Mouse (Mus musculus): ENCODE measurements around the gene Ptov1. TPM values are rescaled to one million over a fixed set of nuclear protein-coding genes. Genes with fewer than 3 reads are reported as not detected.

The Ptov1 gene
- polyA plus RNA-seq, 1 experiment from 2014 or later = 218 TPM

DNA sequence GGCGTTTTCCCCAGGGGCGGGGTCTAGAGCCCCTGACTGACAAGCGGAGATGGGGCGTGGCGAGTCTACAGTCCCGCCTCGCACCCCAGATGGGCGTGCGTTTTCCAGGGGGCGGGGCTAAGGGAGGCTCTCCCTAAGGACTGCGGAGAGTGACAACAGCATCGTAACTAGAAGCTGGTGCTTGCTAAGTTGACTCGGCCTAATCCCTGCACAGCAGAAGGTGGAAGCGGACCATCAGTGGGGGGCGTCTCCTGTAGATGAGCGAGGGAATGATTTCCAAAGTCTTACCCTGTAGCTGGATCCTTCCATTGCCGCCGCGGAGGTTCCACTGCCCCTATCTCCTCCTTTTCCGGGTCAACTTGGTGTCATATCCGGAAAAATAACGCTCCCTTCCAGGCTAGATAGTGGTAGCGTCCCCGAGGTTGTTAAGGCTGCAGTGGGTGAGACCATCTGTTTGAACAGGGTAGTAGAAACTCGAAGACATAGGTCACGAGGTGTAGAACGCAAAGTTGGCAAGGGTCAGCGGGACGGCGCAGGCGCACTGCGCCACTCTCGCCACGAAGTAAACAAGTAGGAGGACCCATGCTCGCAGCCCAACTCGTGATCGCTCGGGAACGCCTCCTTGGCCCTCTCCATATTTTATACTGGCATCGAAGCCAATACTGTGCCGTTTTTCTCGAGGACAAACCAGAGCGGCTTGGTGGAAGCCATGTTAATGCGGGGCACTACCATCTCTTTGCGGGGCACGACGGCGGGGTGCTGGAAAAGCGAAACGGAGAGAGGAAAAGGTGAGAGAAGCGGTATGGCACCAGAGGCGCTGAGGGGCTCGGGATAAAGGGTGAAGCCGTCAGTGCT, 20.8 kb downstream of the Ptov1 start, which contains the start of the genes Akt1s1 and Tbc1d17:
Gene Akt1s1, plus strand, starts transcription at position 431 of the 855 bp plus-strand sequence.
Gene Tbc1d17, minus strand, starts transcription at position 519 of the 855 bp plus-strand sequence.
- Histone ChIP-seq H3K36me3 (ENCODE audit: control insufficient read depth, insufficient read depth, low read length) (peaks cover 19% of the 10 kb centered on the region), H3K9ac (ENCODE audit: low read depth, low read length) (peak within 1 kb of the TSS; percentile 93), H3K4me1 (ENCODE audit: control insufficient read depth, insufficient read depth, low read length) (peaks cover 17% of the 10 kb centered on the region), H3K9me3 (replicated peaks; ENCODE audit: control insufficient read depth, low read length) (no peaks in the 10 kb centered on the region), H3K4me3 (ENCODE audit: low read depth, low read length) (peak within 1 kb of the TSS; percentile 87), H3K27me3 (ENCODE audit: control insufficient read depth, insufficient read depth, low read length) (no peaks in the 10 kb centered on the region), H3K4me2 (peak within 1 kb of the TSS; percentile 96), H3K27ac (ENCODE audit: low read depth, low read length) (peak within 1 kb of the TSS; percentile 97)
- under 1% methylated on average over 54 of the region's 54 CpGs for WGBS (ENCODE audit: insufficient replicate concordance)
- ATAC-seq (replicated peaks; ENCODE audit: insufficient number of reproducible peaks, low FRiP score, low TSS enrichment) = peak; percentile 81

DNA sequence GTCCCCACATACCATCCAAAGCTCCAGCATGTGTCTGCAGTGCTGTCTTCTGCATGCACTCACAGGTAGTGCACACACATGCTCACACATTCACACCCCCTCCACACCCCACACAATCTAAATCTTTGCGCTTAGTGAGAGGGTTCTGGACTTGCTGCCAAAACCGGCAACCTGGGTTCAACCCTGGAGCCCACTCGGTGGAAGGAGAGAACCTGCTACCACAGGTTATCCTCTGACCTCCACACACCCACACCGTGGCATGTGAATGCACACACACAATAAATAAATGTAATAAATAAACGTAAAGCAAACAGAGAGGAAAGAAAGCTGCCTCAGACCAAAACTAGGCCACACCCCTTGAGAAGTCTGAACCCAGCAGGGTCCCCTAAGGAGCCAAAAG, 21.8 kb downstream of the Ptov1 start:
- Histone ChIP-seq H3K27ac (ENCODE audit: low read depth, low read length) (no peak overlapping the region), H3K9me3 (replicated peaks; ENCODE audit: control insufficient read depth, low read length) (no peaks in the 10 kb centered on the region), H3K4me2 (peak overlapping the region; percentile 96), H3K27me3 (ENCODE audit: control insufficient read depth, insufficient read depth, low read length) (no peaks in the 10 kb centered on the region), H3K4me3 (ENCODE audit: low read depth, low read length) (peak overlapping the region; percentile 87), H3K4me1 (ENCODE audit: control insufficient read depth, insufficient read depth, low read length) (peaks cover 14% of the 10 kb centered on the region), H3K9ac (ENCODE audit: low read depth, low read length) (peak overlapping the region; percentile 6; the same call in 1 of the 2 replicates), H3K36me3 (ENCODE audit: control insufficient read depth, insufficient read depth, low read length) (peaks cover 21% of the 10 kb centered on the region)
- WGBS (ENCODE audit: insufficient replicate concordance) = 76% methylated on average over 5 of the region's 5 CpGs
- no peak for ATAC-seq (replicated peaks; ENCODE audit: insufficient number of reproducible peaks, low FRiP score, low TSS enrichment)

DNA sequence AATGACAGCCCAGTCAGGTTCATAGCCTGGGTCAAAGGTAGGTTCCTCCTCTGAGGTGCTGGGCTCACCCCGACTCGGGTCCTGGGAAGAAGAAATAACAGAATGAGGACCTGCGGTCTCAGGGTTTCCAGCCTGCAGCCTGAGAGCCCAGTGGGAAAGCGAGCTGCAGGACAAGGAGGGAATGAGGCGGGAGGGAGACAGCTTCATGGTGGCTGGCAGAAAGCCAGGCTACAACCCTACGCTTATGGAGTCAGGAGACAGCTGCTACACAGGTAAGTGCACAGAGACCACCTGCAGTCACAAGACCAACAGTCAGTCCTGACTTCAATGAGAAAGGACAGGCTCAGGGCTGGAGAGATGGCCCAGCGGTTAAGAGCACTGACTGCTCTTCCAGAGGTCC, 22.8 kb downstream of the Ptov1 start:
- Histone ChIP-seq H3K27ac (ENCODE audit: low read depth, low read length) (no peak overlapping the region), H3K36me3 (ENCODE audit: control insufficient read depth, insufficient read depth, low read length) (peaks cover 26% of the 10 kb centered on the region), H3K4me2 (no peak overlapping the region), H3K4me1 (ENCODE audit: control insufficient read depth, insufficient read depth, low read length) (peaks cover 14% of the 10 kb centered on the region), H3K9me3 (replicated peaks; ENCODE audit: control insufficient read depth, low read length) (no peaks in the 10 kb centered on the region), H3K4me3 (ENCODE audit: low read depth, low read length) (no peak overlapping the region), H3K27me3 (ENCODE audit: control insufficient read depth, insufficient read depth, low read length) (no peaks in the 10 kb centered on the region), H3K9ac (ENCODE audit: low read depth, low read length) (no peak overlapping the region)
- no peak for ATAC-seq (replicated peaks; ENCODE audit: insufficient number of reproducible peaks, low FRiP score, low TSS enrichment)
- 92% methylated on average over 7 of the region's 7 CpGs for WGBS (ENCODE audit: insufficient replicate concordance)

DNA sequence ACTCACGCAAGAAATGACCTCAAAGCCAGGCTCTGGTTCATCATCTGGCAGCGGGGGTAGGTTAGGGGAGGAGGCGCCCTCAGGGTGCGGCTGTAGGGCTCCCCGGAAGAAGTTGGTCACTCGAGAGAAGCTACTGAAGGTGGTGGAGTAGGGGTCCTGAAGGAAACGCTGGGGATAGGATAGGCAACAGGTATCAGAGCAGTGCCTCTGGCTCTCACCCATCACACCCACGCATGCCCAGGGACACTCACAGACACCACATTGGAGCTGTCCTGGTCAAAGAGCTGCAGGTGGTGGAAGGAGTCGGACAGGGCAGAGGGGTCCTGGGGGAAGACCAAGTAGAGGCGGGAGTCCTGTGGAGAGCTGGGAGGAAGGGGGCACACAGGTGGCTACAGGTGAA, 24.6 kb downstream of the Ptov1 start:
- Histone ChIP-seq H3K27me3 (ENCODE audit: control insufficient read depth, insufficient read depth, low read length) (peaks cover 5% of the 10 kb centered on the region), H3K4me2 (no peak overlapping the region), H3K9me3 (replicated peaks; ENCODE audit: control insufficient read depth, low read length) (no peaks in the 10 kb centered on the region), H3K27ac (ENCODE audit: low read depth, low read length) (no peak overlapping the region), H3K4me3 (ENCODE audit: low read depth, low read length) (no peak overlapping the region), H3K9ac (ENCODE audit: low read depth, low read length) (no peak overlapping the region), H3K36me3 (ENCODE audit: control insufficient read depth, insufficient read depth, low read length) (peaks cover 22% of the 10 kb centered on the region), H3K4me1 (ENCODE audit: control insufficient read depth, insufficient read depth, low read length) (peaks cover 8% of the 10 kb centered on the region)
- ATAC-seq (replicated peaks; ENCODE audit: insufficient number of reproducible peaks, low FRiP score, low TSS enrichment) = no peak
- WGBS (ENCODE audit: insufficient replicate concordance) = 88% methylated on average over 10 of the region's 10 CpGs

DNA sequence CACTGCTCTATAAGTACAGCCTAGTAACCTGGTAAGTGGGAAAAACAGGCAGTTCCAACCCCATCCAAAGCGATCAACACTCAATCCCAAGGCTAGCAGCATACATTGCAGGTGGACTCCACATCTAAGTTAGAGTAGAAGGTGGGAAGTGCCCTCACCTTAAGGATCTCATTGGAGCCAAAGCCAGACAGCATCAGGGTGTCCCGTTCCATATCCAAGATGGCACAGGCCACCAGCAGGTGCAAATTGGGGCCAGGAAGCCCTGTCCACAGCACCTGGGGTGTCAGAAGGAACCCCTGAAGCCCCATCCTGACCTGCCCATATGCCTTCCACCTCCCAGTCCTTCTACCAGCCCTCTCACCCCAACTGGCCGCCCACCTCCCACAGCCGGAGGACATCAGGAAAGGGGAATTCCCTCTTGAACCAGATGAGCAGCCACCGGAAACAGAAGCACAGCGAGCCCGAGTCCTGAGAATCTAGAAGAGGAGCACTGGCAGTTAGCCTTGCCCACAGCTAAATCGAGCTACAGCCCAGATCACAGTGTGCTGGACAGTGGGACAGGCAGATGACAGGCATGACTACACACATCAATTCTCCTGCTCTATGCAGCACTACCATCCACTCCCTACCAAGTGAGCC, 27.6 kb downstream of the Ptov1 start:
- Histone ChIP-seq H3K4me1 (ENCODE audit: control insufficient read depth, insufficient read depth, low read length) (peaks cover 9% of the 10 kb centered on the region), H3K4me3 (ENCODE audit: low read depth, low read length) (no peak overlapping the region), H3K9me3 (replicated peaks; ENCODE audit: control insufficient read depth, low read length) (no peaks in the 10 kb centered on the region), H3K9ac (ENCODE audit: low read depth, low read length) (no peak overlapping the region), H3K27me3 (ENCODE audit: control insufficient read depth, insufficient read depth, low read length) (peaks cover 13% of the 10 kb centered on the region), H3K4me2 (no peak overlapping the region), H3K27ac (ENCODE audit: low read depth, low read length) (no peak overlapping the region), H3K36me3 (ENCODE audit: control insufficient read depth, insufficient read depth, low read length) (peaks cover 22% of the 10 kb centered on the region)
- ATAC-seq (replicated peaks; ENCODE audit: insufficient number of reproducible peaks, low FRiP score, low TSS enrichment) = no peak
- 90% methylated on average over 8 of the region's 8 CpGs for WGBS (ENCODE audit: insufficient replicate concordance)

DNA sequence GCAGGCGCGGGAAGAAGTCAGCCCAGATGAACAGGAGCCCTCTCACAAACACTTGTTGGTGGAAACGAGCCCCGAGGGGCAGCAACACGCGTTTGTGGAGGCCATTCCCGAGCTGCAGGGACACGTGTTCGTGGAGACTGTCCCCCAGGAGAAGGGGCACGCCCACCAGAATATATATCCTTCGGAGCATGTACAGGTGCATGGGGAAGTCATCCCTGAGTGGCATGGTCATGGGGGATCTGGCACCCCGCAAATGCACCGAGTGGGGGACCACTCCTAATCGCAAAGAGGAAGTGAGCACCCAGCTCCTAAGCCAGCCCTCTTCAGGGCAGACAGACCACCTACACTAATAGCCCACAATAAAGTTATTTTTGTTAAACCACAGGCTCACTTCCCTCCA, 29.2 kb downstream of the Ptov1 start:
- Histone ChIP-seq H3K9me3 (replicated peaks; ENCODE audit: control insufficient read depth, low read length) (no peaks in the 10 kb centered on the region), H3K27me3 (ENCODE audit: control insufficient read depth, insufficient read depth, low read length) (peaks cover 13% of the 10 kb centered on the region), H3K27ac (ENCODE audit: low read depth, low read length) (no peak overlapping the region), H3K4me3 (ENCODE audit: low read depth, low read length) (peak overlapping the region; percentile 29; the same call in 1 of the 2 replicates), H3K4me1 (ENCODE audit: control insufficient read depth, insufficient read depth, low read length) (peaks cover 12% of the 10 kb centered on the region), H3K9ac (ENCODE audit: low read depth, low read length) (0 out of 2 replicates have a peak overlapping the region, but pooled peaks have one; percentile 34), H3K4me2 (peak overlapping the region; percentile 65), H3K36me3 (ENCODE audit: control insufficient read depth, insufficient read depth, low read length) (peaks cover 15% of the 10 kb centered on the region; the same call in 1 of the 2 replicates)
- 56% methylated on average over 14 of the region's 14 CpGs for WGBS (ENCODE audit: insufficient replicate concordance)
- no peak for ATAC-seq (replicated peaks; ENCODE audit: insufficient number of reproducible peaks, low FRiP score, low TSS enrichment)

DNA sequence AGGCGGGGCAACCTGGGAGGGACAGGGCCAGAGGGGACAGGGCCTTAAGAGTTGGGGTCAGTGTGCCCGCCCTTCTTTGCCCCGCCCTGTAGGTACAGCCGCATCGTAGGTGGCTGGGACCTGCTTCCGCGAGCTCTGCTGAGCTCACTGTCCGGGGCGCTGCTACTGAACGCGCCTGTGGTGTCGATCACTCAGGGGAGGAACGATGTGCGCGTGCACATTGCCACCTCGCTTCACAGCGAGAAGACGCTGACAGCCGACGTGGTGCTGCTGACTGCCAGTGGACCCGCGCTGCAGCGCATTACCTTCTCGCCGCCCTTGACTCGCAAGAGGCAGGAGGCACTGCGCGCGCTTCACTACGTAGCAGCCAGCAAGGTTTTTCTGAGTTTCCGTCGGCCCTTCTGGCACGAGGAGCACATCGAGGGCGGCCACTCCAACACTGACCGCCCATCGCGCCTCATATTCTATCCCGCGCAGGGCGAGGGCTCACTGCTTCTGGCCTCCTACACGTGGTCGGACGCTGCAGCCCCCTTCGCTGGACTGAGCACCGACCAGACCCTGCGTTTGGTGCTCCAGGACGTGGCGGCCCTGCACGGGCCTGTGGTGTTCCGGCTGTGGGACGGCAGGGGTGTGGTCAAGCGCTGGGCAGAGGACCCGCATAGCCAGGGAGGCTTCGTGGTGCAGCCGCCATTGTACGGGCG, 29.9 kb downstream of the Ptov1 start:
- Histone ChIP-seq H3K4me3 (ENCODE audit: low read depth, low read length) (peak overlapping the region; percentile 29), H3K4me1 (ENCODE audit: control insufficient read depth, insufficient read depth, low read length) (peaks cover 12% of the 10 kb centered on the region), H3K4me2 (peak overlapping the region; percentile 65), H3K27ac (ENCODE audit: low read depth, low read length) (no peak overlapping the region), H3K27me3 (ENCODE audit: control insufficient read depth, insufficient read depth, low read length) (peaks cover 13% of the 10 kb centered on the region), H3K9ac (ENCODE audit: low read depth, low read length) (peak overlapping the region; percentile 47), H3K36me3 (ENCODE audit: control insufficient read depth, insufficient read depth, low read length) (peaks cover 13% of the 10 kb centered on the region; the same call in 1 of the 2 replicates), H3K9me3 (replicated peaks; ENCODE audit: control insufficient read depth, low read length) (no peaks in the 10 kb centered on the region)
- ATAC-seq (replicated peaks; ENCODE audit: insufficient number of reproducible peaks, low FRiP score, low TSS enrichment) = peak; percentile 63
- 2% methylated on average over 57 of the region's 58 CpGs for WGBS (ENCODE audit: insufficient replicate concordance)

DNA sequence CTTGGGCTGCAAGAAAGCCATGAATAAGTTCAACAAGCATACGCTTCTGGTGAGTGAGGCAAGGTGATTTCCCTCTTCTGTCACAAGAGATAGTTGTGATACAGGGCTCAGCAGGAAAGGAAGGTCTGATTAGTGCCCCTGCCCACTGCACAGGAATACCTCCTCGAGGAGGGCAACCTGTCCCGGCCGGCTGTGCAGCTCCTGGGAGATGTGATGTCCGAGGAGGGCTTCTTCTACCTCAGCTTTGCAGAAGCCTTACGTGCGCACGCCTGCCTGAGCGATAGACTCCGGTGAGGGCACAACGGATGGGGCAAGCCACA, 30.5 kb downstream of the Ptov1 start:
- peaks cover 8% of the 10 kb centered on the region; the same call in 1 of the 2 replicates for H3K36me3 ChIP-seq (ENCODE audit: control insufficient read depth, insufficient read depth, low read length)

More for the DNA sequence above, 30.5 kb downstream of the Ptov1 start:
- peak overlapping the region; percentile 65 for H3K4me2 ChIP-seq
- H3K9ac ChIP-seq (ENCODE audit: low read depth, low read length) = peak overlapping the region; percentile 47; the same call in 1 of the 2 replicates
- peak overlapping the region; percentile 29 for H3K4me3 ChIP-seq (ENCODE audit: low read depth, low read length)
- no peak overlapping the region for H3K27ac ChIP-seq (ENCODE audit: low read depth, low read length)
- 24% methylated on average over 11 of the region's 11 CpGs for WGBS (ENCODE audit: insufficient replicate concordance)
- peaks cover 12% of the 10 kb centered on the region for H3K4me1 ChIP-seq (ENCODE audit: control insufficient read depth, insufficient read depth, low read length)
- no peaks in the 10 kb centered on the region for H3K9me3 ChIP-seq (replicated peaks; ENCODE audit: control insufficient read depth, low read length)
- peaks cover 13% of the 10 kb centered on the region for H3K27me3 ChIP-seq (ENCODE audit: control insufficient read depth, insufficient read depth, low read length)
- ATAC-seq (replicated peaks; ENCODE audit: insufficient number of reproducible peaks, low FRiP score, low TSS enrichment) = no peak; the same call in 1 of the 2 replicates

All from heart, embryonic 11.5 days (tissue).